Mouse (Mus musculus) kidney, adult 8-10 months (tissue): ENCODE results near the gene Lce3f.

Experiments
- DNase-seq, 2 experiments: peaks; one replicate each; pipeline ENCODE4 v3.0.0; 2022

Lce3f gene

GRCm38 (mm10) chr3:92991926-92992325, at the start of gene Lce3f:
Gene Lce3f (plus strand): TSS chr3:92992226.
- DNase-seq: no peak

- DNase-seq: no peak
Measured at GRCm38 (mm10) chr3:92944186-92944585, 47.8 kb upstream of the Lce3f start, which contains the start of gene Lce3c. Gene Lce3c (plus strand): TSS chr3:92944486.

GRCm38 (mm10) chr3:92957090-92957489, 34.9 kb upstream of the Lce3f start, which contains the start of gene Lce3d:
Gene Lce3d (plus strand): TSS chr3:92957390.
- DNase-seq: no peak

- no peak for DNase-seq
Measured at GRCm38 (mm10) chr3:92966761-92967160, 25.3 kb upstream of the Lce3f start, which contains the start of gene Lce3e. Gene Lce3e (plus strand): TSS chr3:92967061.

- DNase-seq: no peak
Measured at GRCm38 (mm10) chr3:92978484-92978883, 13.5 kb upstream of the Lce3f start.

GRCm38 (mm10) chr3:92998691-92999090, 6.7 kb downstream of the Lce3f start:
- peak; percentile 21 to 68 for DNase-seq

GRCm38 (mm10) chr3:93000621-93001020, 8.6 kb downstream of the Lce3f start:
- DNase-seq: no peak

- no peak for DNase-seq
Measured at GRCm38 (mm10) chr3:93002843-93003242, 10.8 kb downstream of the Lce3f start.

- DNase-seq: peak in 1 of 2 experiments; percentile 11
Measured at GRCm38 (mm10) chr3:93014378-93014801, 22.4 kb downstream of the Lce3f start.

- DNase-seq: no peak
Measured at GRCm38 (mm10) chr3:93014871-93015270, 22.8 kb downstream of the Lce3f start.

GRCm38 (mm10) chr3:93015460-93016104, 23.6 kb downstream of the Lce3f start, which contains the start of gene Crct1:
Gene Crct1 (minus strand): TSS chr3:93015687.
- no peak for DNase-seq

- no peak for DNase-seq
Measured at GRCm38 (mm10) chr3:93018960-93019359, 26.9 kb downstream of the Lce3f start, which contains the start of gene Lce1m. Gene Lce1m (minus strand): TSS chr3:93019060.

GRCm38 (mm10) chr3:93021171-93021570, 29.1 kb downstream of the Lce3f start:
- DNase-seq: no peak

GRCm38 (mm10) chr3:93023411-93024184, 31.6 kb downstream of the Lce3f start:
- DNase-seq: no peak

- no peak for DNase-seq
Measured at GRCm38 (mm10) chr3:93025486-93025885, 33.5 kb downstream of the Lce3f start.

GRCm38 (mm10) chr3:93031450-93031849, 39.4 kb downstream of the Lce3f start:
- DNase-seq: peak in 1 of 2 experiments; percentile 29
